Mouse (Mus musculus): ENCODE data around the gene Gbx1.

Gbx1 gene

GRCm38 (mm10) chr5:24525360-24526189 is 1.4 kb downstream of the Gbx1 start:
- DNase-seq (ENCODE audit: low spot score in 2 of 2), result no peak

GRCm38 (mm10) chr5:24524522-24524921 is 2.5 kb downstream of the Gbx1 start:
- DNase-seq (ENCODE audit: low spot score in 2 of 2), result no peak

GRCm38 (mm10) chr5:24523806-24524205 is 3.2 kb downstream of the Gbx1 start:
- DNase-seq (ENCODE audit: low spot score in 2 of 2), result no peak

- no peak for DNase-seq (ENCODE audit: low spot score in 2 of 2)
Observed at GRCm38 (mm10) chr5:24521366-24521765, 5.6 kb downstream of the Gbx1 start.

- DNase-seq (ENCODE audit: low spot score in 2 of 2), result no peak
Observed at GRCm38 (mm10) chr5:24512271-24512670, 14.7 kb downstream of the Gbx1 start.

GRCm38 (mm10) chr5:24510635-24511034 is 16.4 kb downstream of the Gbx1 start:
- DNase-seq (ENCODE audit: low spot score in 2 of 2), result no peak

GRCm38 (mm10) chr5:24508406-24508805 is 18.6 kb downstream of the Gbx1 start:
- DNase-seq (ENCODE audit: low spot score in 2 of 2), result no peak

GRCm38 (mm10) chr5:24505513-24505912 is 21.5 kb downstream of the Gbx1 start:
- DNase-seq (ENCODE audit: low spot score in 2 of 2), result no peak

- no peak for DNase-seq (ENCODE audit: low spot score in 2 of 2)
Observed at GRCm38 (mm10) chr5:24502786-24503185, 24.2 kb downstream of the Gbx1 start.

GRCm38 (mm10) chr5:24500851-24501250 is 26.2 kb downstream of the Gbx1 start:
- DNase-seq (ENCODE audit: low spot score in 2 of 2), result peak in 1 of 2 experiments; percentile 75

- no peak for DNase-seq (ENCODE audit: low spot score in 2 of 2)
Observed at GRCm38 (mm10) chr5:24499113-24499512, 27.9 kb downstream of the Gbx1 start.

GRCm38 (mm10) chr5:24497526-24497925 is 29.5 kb downstream of the Gbx1 start:
- no peak for DNase-seq (ENCODE audit: low spot score in 2 of 2)

- no peak for DNase-seq (ENCODE audit: low spot score in 2 of 2)
Observed at GRCm38 (mm10) chr5:24496756-24497155, 30.2 kb downstream of the Gbx1 start.

- no peak for DNase-seq (ENCODE audit: low spot score in 2 of 2)
Observed at GRCm38 (mm10) chr5:24495019-24495418, 32.0 kb downstream of the Gbx1 start.

GRCm38 (mm10) chr5:24492546-24493285 is 34.3 kb downstream of the Gbx1 start:
- DNase-seq (ENCODE audit: low spot score in 2 of 2), result no peak

- DNase-seq (ENCODE audit: low spot score in 2 of 2), result no peak
Observed at GRCm38 (mm10) chr5:24490413-24490920, 36.5 kb downstream of the Gbx1 start.

- DNase-seq (ENCODE audit: low spot score in 2 of 2), result no peak
Observed at GRCm38 (mm10) chr5:24486738-24487137, 40.3 kb downstream of the Gbx1 start.

- peak; percentile 86 to 92 for DNase-seq (ENCODE audit: low spot score in 2 of 2)
Observed at GRCm38 (mm10) chr5:24486097-24486496, 40.9 kb downstream of the Gbx1 start.

- no peak for DNase-seq (ENCODE audit: low spot score in 2 of 2)
Observed at GRCm38 (mm10) chr5:24484963-24485362, 42.0 kb downstream of the Gbx1 start.

- peak in 1 of 2 experiments; percentile 74 for DNase-seq (ENCODE audit: low spot score in 2 of 2)
Observed at GRCm38 (mm10) chr5:24483326-24483725, 43.7 kb downstream of the Gbx1 start.

- DNase-seq (ENCODE audit: low spot score in 2 of 2), result no peak
Observed at GRCm38 (mm10) chr5:24482247-24483079, 44.5 kb downstream of the Gbx1 start.

GRCm38 (mm10) chr5:24481647-24482046 is 45.4 kb downstream of the Gbx1 start:
- peak; percentile 65 to 76 for DNase-seq (ENCODE audit: low spot score in 2 of 2)

Data from cerebellum, postnatal 4 days (tissue).